Mouse (Mus musculus) T-cell, adult 2 months (primary cell): ENCODE results near the gene Olfr566.

Source experiments
- DNase-seq: peaks from one replicate; pipeline ENCODE4 v3.0.0; 2022; ENCODE audit warnings: low spot score

Olfr566 gene

GRCm38 (mm10) chr7:102858665-102859064, at the start of gene Olfr566:
Olfr566 (minus strand) TSS chr7:102858765.
- no peak for DNase-seq

DNA sequence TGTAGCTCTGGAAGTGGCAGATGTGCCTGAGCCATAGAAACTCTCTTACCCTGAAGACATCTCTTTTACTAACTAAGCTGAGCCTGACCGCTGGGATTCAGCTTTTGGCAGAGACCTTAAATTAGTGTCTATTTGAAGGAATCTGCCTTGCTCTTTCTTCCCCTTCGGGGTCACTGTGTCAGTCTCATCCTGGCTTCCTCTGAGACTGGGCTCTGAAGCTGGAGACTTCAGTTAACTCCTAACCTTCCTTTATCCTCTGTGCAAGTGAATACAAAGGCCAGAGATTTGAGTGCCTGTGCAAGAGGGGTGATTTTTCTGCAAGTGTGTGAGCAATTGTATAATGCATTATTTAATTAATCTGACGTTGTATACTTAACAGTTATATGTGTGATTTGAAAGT, 32.2 kb upstream of the Olfr566 start, which contains the start of gene Olfr569:
Gene Olfr569 (minus strand): TSS at position 101 of the 400 bp plus-strand sequence.
- DNase-seq = no peak

DNA sequence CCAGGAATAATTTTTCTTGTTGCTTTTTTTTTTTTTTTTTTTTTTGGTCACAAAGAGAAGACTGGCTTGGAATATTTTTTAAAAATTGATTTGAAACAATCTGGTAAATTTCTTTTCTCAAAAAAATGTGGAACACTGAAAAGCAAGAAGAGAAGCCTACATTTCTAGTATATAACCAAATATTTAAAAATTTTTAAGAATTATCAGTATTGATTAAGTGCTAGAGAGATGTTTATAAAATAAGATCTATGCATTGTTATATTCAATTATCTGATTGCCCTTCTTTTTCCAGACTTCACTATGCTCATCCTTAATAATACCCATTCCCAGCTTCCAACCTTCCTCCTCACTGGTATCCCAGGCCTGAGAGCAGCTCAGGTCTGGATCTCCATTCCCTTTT, 18.3 kb upstream of the Olfr566 start, which contains the start of gene Olfr568:
Gene Olfr568 (plus strand): TSS at position 301 of the 400 bp plus-strand sequence.
- DNase-seq = no peak

DNA sequence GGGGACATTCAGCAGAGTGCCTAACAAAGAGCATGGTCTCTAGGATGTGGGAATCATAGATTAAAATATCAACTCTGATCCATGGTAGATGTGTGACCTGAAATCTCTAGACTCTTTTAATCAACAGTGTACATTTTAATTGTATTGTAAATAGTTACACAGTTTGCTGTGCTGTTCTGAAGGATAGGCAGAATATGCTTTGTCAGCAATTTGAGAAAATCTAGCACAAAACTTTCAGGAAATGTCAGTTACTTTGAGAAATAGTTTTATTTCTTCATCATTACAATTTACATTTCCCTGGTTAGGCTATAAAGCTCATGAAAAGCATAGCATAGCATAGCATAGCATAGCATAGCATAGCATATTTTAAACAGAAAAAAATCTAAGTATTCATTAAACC, 2.8 kb downstream of the Olfr566 start:
- DNase-seq = no peak
